Mouse (Mus musculus): ENCODE measurements around the gene Mettl27. TPM values are rescaled to one million over a fixed set of nuclear protein-coding genes. Genes with fewer than 3 reads are reported as not detected.
A peak's percentile ranks its signal among the peaks of the same experiment; 100 is the strongest.

The Mettl27 gene
- total and polyA plus RNA-seq, 2 experiments from 2014 or later = 8.3 to 9.4 TPM

DNA sequence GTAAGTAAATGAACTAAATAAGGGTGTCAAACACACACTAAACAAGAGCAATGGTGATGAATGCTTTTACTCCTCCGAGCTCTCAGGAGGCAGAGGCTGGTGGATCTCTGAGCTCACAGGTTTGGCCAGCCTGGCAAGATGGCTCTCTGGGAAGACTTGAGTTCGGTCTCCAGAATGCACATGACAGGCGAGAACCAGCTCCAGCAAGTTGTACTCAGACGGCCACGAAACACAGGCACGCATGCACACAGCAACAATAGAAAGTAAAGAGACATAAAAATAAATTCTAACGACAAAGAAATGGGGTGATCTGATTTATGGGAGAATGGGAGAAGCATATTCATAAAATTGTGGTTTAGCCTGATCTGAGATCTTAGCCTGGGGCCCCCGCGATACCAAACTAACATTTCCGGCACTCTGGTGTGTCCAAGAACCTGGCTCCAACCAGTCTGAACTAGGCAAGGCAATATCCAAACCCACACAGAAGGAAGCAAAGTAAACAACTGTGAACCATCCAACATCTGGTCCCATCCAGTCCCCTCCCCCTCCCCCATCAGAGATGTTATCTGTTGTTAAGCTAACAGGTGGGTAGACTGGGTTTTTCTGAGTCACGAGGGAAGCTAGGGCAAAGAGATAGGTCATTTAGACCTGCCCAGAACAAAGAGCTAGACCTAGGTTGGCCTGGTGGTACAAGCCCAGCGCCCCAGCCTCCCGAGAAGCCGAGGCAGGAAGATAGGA is 9.5 kb downstream of the Mettl27 start:
- no peak for TF ChIP-seq EP300 (IDR thresholded peaks at IDR 0.05; ENCODE audit: low read depth)
- TF ChIP-seq CTCF (IDR thresholded peaks at IDR 0.05; ENCODE audit: low read depth) = no peak

DNA sequence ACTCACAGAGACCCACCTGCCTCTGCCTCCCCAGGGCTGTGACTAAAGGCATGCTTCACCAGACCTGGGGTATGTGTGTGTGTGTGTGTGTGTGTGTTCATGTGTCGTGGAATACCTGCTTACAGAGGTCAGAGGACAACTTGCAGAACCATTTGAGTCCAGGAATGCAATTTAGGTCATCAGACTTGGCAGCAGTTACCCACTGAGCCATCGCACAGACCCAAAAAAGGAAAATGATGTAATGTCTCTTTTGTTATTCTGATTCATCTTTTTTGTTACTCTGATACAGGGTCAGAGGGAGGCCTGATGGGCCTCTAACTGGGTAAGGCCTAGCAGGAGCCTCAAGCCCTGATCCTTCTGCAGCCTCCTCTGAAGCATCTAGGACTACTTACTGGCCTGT is 10.6 kb downstream of the Mettl27 start:
- H3K27ac ChIP-seq (ENCODE audit: low read depth) = no peak overlapping the region
- H3K36me3 ChIP-seq (replicated peaks; ENCODE audit: control insufficient read depth, insufficient read depth, low read length) = no peaks in the 10 kb centered on the region
- peaks cover 16% of the 10 kb centered on the region for H3K27me3 ChIP-seq (ENCODE audit: control insufficient read depth, insufficient read depth, low read length)
- no peak overlapping the region for H3K9ac ChIP-seq (replicated peaks; ENCODE audit: low read depth, low read length)
- 0 out of 2 replicates have a peak, but pooled peaks have one; percentile 27 for ATAC-seq (ENCODE audit: insufficient read depth, low read depth)
- H3K4me1 ChIP-seq (ENCODE audit: control insufficient read depth, insufficient read depth) = peaks cover 6% of the 10 kb centered on the region; the same call in 1 of the 2 replicates
- TF ChIP-seq EP300 (IDR thresholded peaks at IDR 0.05; ENCODE audit: low read depth) (no peak), CTCF (IDR thresholded peaks at IDR 0.05; ENCODE audit: low read depth) (no peak)
- H3K9me3 ChIP-seq (replicated peaks; ENCODE audit: control insufficient read depth, low read length) = no peaks in the 10 kb centered on the region
- H3K4me3 ChIP-seq (ENCODE audit: low read depth, low read length) = no peak overlapping the region
- H3K4me2 ChIP-seq (ENCODE audit: low read depth, low read length) = no peak overlapping the region
- 37% methylated on average over 2 of the region's 2 CpGs for WGBS
- no peak for DNase-seq (ENCODE audit: low spot score)

More for the DNA sequence above, 9.5 kb downstream of the Mettl27 start:
- peak overlapping the region; percentile 28; the same call in 1 of the 2 replicates for H3K27ac ChIP-seq (ENCODE audit: low read depth)
- H3K9me3 ChIP-seq (replicated peaks; ENCODE audit: control insufficient read depth, low read length) = no peaks in the 10 kb centered on the region
- no peak overlapping the region for H3K4me3 ChIP-seq (ENCODE audit: low read depth, low read length)
- peaks cover 11% of the 10 kb centered on the region; the same call in 1 of the 2 replicates for H3K27me3 ChIP-seq (ENCODE audit: control insufficient read depth, insufficient read depth, low read length)
- DNase-seq (ENCODE audit: low spot score) (no peak), ATAC-seq (ENCODE audit: insufficient read depth, low read depth) (no peak)
- 80% methylated on average over 14 of the region's 14 CpGs for WGBS
- H3K4me2 ChIP-seq (ENCODE audit: low read depth, low read length) = no peak overlapping the region
- H3K9ac ChIP-seq (replicated peaks; ENCODE audit: low read depth, low read length) = no peak overlapping the region
- H3K36me3 ChIP-seq (replicated peaks; ENCODE audit: control insufficient read depth, insufficient read depth, low read length) = no peaks in the 10 kb centered on the region
- H3K4me1 ChIP-seq (ENCODE audit: control insufficient read depth, insufficient read depth) = no peaks in the 10 kb centered on the region

GRCm38 (mm10) chr5:134944179-134944578 is 12.0 kb downstream of the Mettl27 start:
- Histone ChIP-seq H3K36me3 (replicated peaks; ENCODE audit: control insufficient read depth, insufficient read depth, low read length) (no peaks in the 10 kb centered on the region), H3K27ac (ENCODE audit: low read depth) (no peak overlapping the region), H3K9me3 (replicated peaks; ENCODE audit: control insufficient read depth, low read length) (no peaks in the 10 kb centered on the region), H3K27me3 (ENCODE audit: control insufficient read depth, insufficient read depth, low read length) (peaks cover 16% of the 10 kb centered on the region), H3K9ac (replicated peaks; ENCODE audit: low read depth, low read length) (no peak overlapping the region), H3K4me2 (ENCODE audit: low read depth, low read length) (no peak overlapping the region), H3K4me1 (ENCODE audit: control insufficient read depth, insufficient read depth) (peaks cover 6% of the 10 kb centered on the region; the same call in 1 of the 2 replicates), H3K4me3 (ENCODE audit: low read depth, low read length) (no peak overlapping the region)
- TF ChIP-seq EP300 (IDR thresholded peaks at IDR 0.05; ENCODE audit: low read depth) = no peak
- TF ChIP-seq CTCF (IDR thresholded peaks at IDR 0.05; ENCODE audit: low read depth) = no peak
- no peak for DNase-seq (ENCODE audit: low spot score)
- WGBS = 55% methylated on average over 5 of the region's 5 CpGs
- ATAC-seq (ENCODE audit: insufficient read depth, low read depth) = peak; percentile 25; the same call in 1 of the 2 replicates

DNA sequence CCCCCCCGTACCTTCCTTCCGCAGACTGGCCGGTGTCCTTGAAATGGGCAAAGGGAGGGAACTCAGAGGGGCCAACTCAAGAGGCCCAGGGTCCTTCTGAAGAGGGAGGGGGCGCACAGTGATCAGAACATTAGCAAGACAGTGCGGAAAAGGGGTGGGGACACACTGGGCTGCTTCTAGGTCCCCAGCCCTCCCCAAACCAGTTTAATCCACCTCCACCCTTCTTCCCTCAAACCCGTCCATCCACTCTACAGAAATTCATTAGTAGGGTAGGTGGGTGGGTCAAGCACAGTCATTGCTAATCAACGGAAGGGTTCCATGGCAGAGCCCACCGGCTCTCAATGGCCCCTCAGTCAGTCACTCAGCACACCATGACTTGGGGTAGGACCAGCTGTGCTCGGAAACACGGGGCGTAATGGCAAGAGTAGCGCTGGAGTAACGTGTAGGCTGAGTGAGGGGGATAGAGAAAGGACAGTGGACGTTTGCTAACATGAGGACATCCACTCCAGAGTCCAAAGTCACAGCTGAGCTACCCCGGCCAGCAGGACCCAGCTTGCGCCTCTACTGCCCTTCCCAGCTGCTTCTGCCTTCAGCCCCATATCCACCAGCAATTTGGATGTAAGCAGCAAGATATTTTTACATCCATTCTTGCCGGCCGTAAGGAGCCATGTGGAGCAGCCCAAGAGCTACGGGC is 13.2 kb downstream of the Mettl27 start:
- H3K4me3 ChIP-seq (ENCODE audit: low read depth, low read length) = peak overlapping the region; percentile 11; the same call in 1 of the 2 replicates
- H3K27ac ChIP-seq (ENCODE audit: low read depth) = no peak overlapping the region
- TF ChIP-seq CTCF (IDR thresholded peaks at IDR 0.05; ENCODE audit: low read depth) (no peak), EP300 (IDR thresholded peaks at IDR 0.05; ENCODE audit: low read depth) (no peak)
- 58% methylated on average over 17 of the region's 19 CpGs for WGBS
- ATAC-seq (ENCODE audit: insufficient read depth, low read depth) (no peak), DNase-seq (ENCODE audit: low spot score) (no peak)
- peaks cover 16% of the 10 kb centered on the region for H3K27me3 ChIP-seq (ENCODE audit: control insufficient read depth, insufficient read depth, low read length)
- H3K9me3 ChIP-seq (replicated peaks; ENCODE audit: control insufficient read depth, low read length) = no peaks in the 10 kb centered on the region
- H3K36me3 ChIP-seq (replicated peaks; ENCODE audit: control insufficient read depth, insufficient read depth, low read length) = no peaks in the 10 kb centered on the region
- H3K9ac ChIP-seq (replicated peaks; ENCODE audit: low read depth, low read length) = no peak overlapping the region
- H3K4me1 ChIP-seq (ENCODE audit: control insufficient read depth, insufficient read depth) = peaks cover 6% of the 10 kb centered on the region; the same call in 1 of the 2 replicates
- H3K4me2 ChIP-seq (ENCODE audit: low read depth, low read length) = no peak overlapping the region; the same call in 1 of the 2 replicates

- Histone ChIP-seq H3K4me2 (ENCODE audit: low read depth, low read length) (no peak overlapping the region), H3K9me3 (replicated peaks; ENCODE audit: control insufficient read depth, low read length) (no peaks in the 10 kb centered on the region), H3K27me3 (ENCODE audit: control insufficient read depth, insufficient read depth, low read length) (peaks cover 16% of the 10 kb centered on the region), H3K9ac (replicated peaks; ENCODE audit: low read depth, low read length) (no peak overlapping the region), H3K4me3 (ENCODE audit: low read depth, low read length) (peak overlapping the region; percentile 11; the same call in 1 of the 2 replicates), H3K4me1 (ENCODE audit: control insufficient read depth, insufficient read depth) (peaks cover 7% of the 10 kb centered on the region; the same call in 1 of the 2 replicates), H3K36me3 (replicated peaks; ENCODE audit: control insufficient read depth, insufficient read depth, low read length) (no peaks in the 10 kb centered on the region), H3K27ac (ENCODE audit: low read depth) (peak overlapping the region; percentile 5; the same call in 1 of the 2 replicates)
- DNase-seq (ENCODE audit: low spot score) (no peak), ATAC-seq (ENCODE audit: insufficient read depth, low read depth) (no peak)
- no peak for TF ChIP-seq CTCF (IDR thresholded peaks at IDR 0.05; ENCODE audit: low read depth)
- TF ChIP-seq EP300 (IDR thresholded peaks at IDR 0.05; ENCODE audit: low read depth) = no peak
- 31% methylated on average over 43 of the region's 43 CpGs for WGBS
These were observed 14.1 kb downstream of the Mettl27 start for GRCm38 (mm10) chr5:134946063-134946856.

All from heart, postnatal 0 days (tissue).